Mouse (Mus musculus) forebrain, embryonic 10.5 days (tissue): ENCODE measurements around the gene Rab1b. TPM values are rescaled to one million over a fixed set of nuclear protein-coding genes. Genes with fewer than 3 reads are reported as not detected.

Experiments
- DNase-seq: peaks from one replicate; pipeline ENCODE4 v3.0.0-alpha.2; 2017; ENCODE audit warnings: low spot score; ENCODE audit errors: extremely low spot score
- H3K27ac ChIP-seq: fragments of 300-500 bp; sonication (generic); 2 replicates; pipeline ENCODE4 v1.5.1; 2016; ENCODE audit warnings: mild to moderate bottlenecking
- H3K27me3 ChIP-seq: fragments of 300-500 bp; sonication (generic); 2 replicates; pipeline ENCODE4 v1.6.1; 2016; ENCODE audit warnings: mild to moderate bottlenecking; ENCODE audit not compliant: poor library complexity, severe bottlenecking
- H3K36me3 ChIP-seq: fragments of 300-500 bp; sonication (generic); replicated peaks from 2 replicates; pipeline ENCODE4 v1.6.1; 2016; ENCODE audit warnings: mild to moderate bottlenecking, moderate library complexity
- H3K4me1 ChIP-seq: fragments of 300-500 bp; sonication (generic); 2 replicates; pipeline ENCODE4 v1.6.1; 2016
- H3K4me3 ChIP-seq: fragments of 300-500 bp; sonication (generic); 2 replicates; pipeline ENCODE4 v1.5.1; 2016; ENCODE audit warnings: mild to moderate bottlenecking, moderate library complexity
- H3K9me3 ChIP-seq: fragments of 300-500 bp; sonication (generic); 2 replicates; pipeline ENCODE4 v1.6.1; 2016; ENCODE audit warnings: mild to moderate bottlenecking, moderate library complexity
- WGBS: fragments of 180-500 bp; shearing (Covaris S2); methylation state at CpG from one replicate; pipeline ENCODE4 v1.1.7; 2016; 5-methylcytosine and 5-hydroxymethylcytosine counted together
- polyA plus RNA-seq: library from polyadenylated mRNA; unstranded; fragments of >200 nt; fragmentation: Nextera tagmentation; extraction: Ambion mirVana; gene quantifications from 2 replicates; pipeline ENCODE4 v1.2.1, GENCODE M21; 2016

The Rab1b gene
- polyA plus RNA-seq, 1 experiment from 2014 or later: 253 TPM

- H3K4me1 ChIP-seq: peaks cover 13% of the 10 kb centered on the region
- H3K9me3 ChIP-seq: no peaks in the 10 kb centered on the region
- no peak overlapping the region for H3K4me3 ChIP-seq
- H3K27ac ChIP-seq: no peak overlapping the region
- H3K27me3 ChIP-seq: peaks cover 76% of the 10 kb centered on the region
- DNase-seq: no peak
- no peaks in the 10 kb centered on the region for H3K36me3 ChIP-seq
- WGBS: 71% methylated on average over 18 of the region's 18 CpGs
Observed at GRCm38 (mm10) chr19:5082005-5082404, 24.9 kb downstream of the Rab1b start.

DNA sequence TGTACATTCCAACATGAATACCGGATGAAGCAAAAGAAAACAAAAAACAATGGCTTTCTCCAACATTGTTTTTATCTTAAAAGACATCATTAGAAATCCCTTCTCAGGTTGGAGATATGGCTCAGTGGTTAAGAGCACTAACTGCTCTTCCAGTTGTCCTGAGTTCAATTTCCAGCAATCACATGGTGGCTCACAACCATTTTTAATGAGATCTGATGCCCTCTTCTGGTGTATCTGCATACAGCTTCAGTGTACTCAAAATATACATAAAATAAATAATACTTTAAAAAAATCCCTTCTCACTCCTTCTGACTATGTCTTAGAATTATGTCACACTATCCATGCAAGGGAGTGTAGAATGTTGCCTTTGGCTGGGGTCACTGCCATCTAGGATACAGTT is 27.6 kb downstream of the Rab1b start:
- no peaks in the 10 kb centered on the region for H3K9me3 ChIP-seq
- peaks cover 59% of the 10 kb centered on the region for H3K27me3 ChIP-seq
- WGBS: 91% methylated on average over 1 of the region's 1 CpGs
- no peaks in the 10 kb centered on the region for H3K4me1 ChIP-seq
- no peak overlapping the region for H3K4me3 ChIP-seq
- no peaks in the 10 kb centered on the region for H3K36me3 ChIP-seq
- H3K27ac ChIP-seq: no peak overlapping the region
- DNase-seq: no peak

GRCm38 (mm10) chr19:5073518-5073917 is 33.4 kb downstream of the Rab1b start:
- Histone ChIP-seq H3K27ac (no peak overlapping the region), H3K27me3 (peaks cover 50% of the 10 kb centered on the region), H3K4me1 (peaks cover 46% of the 10 kb centered on the region), H3K4me3 (no peak overlapping the region), H3K36me3 (no peaks in the 10 kb centered on the region), H3K9me3 (no peaks in the 10 kb centered on the region)
- 47% methylated on average over 5 of the region's 5 CpGs for WGBS
- DNase-seq: no peak

- peak overlapping the region; percentile 61 for H3K4me3 ChIP-seq
- peaks cover 51% of the 10 kb centered on the region for H3K4me1 ChIP-seq
- no peaks in the 10 kb centered on the region for H3K9me3 ChIP-seq
- H3K36me3 ChIP-seq: no peaks in the 10 kb centered on the region
- peaks cover 55% of the 10 kb centered on the region for H3K27me3 ChIP-seq
- peak; percentile 84 for DNase-seq
- peak overlapping the region; percentile 92 for H3K27ac ChIP-seq
- WGBS: under 1% methylated on average over 15 of the region's 15 CpGs
Observed at GRCm38 (mm10) chr19:5073028-5073427, 33.8 kb downstream of the Rab1b start.

DNA sequence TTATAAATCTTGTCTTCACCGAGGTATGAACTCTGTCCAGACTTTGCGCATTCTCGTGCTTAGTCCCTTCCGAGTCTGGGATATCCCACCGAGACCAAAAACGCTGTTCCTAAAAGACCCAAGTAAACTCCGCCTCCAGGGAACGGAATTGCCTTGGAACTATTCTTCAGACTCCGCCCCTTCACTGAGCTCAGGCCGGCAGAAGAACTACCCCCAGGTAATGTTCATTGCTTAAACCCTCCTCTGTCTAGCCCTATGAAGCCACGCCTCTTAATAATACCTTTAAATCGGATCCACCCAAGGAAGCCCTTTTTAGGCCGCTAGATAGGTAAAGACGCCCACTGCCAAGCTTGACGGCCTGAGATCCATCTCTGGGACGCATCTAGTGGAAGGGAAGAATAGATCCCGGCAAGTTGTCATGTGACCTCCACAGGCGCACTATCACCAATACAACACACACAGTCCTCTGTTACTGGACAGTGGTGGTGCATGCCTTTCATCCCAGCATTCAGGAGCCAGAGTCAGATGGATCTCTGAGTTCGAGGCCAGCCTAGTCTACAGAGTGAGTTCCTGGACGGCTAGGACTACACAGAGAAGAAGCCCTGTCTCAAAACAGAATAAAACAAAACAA is 34.4 kb downstream of the Rab1b start:
- Histone ChIP-seq H3K36me3 (no peaks in the 10 kb centered on the region), H3K27ac (peak overlapping the region; percentile 92), H3K4me1 (peaks cover 56% of the 10 kb centered on the region), H3K9me3 (no peaks in the 10 kb centered on the region), H3K4me3 (peak overlapping the region; percentile 61), H3K27me3 (peaks cover 60% of the 10 kb centered on the region)
- DNase-seq: peak; percentile 57
- WGBS: 1% methylated on average over 20 of the region's 20 CpGs

DNA sequence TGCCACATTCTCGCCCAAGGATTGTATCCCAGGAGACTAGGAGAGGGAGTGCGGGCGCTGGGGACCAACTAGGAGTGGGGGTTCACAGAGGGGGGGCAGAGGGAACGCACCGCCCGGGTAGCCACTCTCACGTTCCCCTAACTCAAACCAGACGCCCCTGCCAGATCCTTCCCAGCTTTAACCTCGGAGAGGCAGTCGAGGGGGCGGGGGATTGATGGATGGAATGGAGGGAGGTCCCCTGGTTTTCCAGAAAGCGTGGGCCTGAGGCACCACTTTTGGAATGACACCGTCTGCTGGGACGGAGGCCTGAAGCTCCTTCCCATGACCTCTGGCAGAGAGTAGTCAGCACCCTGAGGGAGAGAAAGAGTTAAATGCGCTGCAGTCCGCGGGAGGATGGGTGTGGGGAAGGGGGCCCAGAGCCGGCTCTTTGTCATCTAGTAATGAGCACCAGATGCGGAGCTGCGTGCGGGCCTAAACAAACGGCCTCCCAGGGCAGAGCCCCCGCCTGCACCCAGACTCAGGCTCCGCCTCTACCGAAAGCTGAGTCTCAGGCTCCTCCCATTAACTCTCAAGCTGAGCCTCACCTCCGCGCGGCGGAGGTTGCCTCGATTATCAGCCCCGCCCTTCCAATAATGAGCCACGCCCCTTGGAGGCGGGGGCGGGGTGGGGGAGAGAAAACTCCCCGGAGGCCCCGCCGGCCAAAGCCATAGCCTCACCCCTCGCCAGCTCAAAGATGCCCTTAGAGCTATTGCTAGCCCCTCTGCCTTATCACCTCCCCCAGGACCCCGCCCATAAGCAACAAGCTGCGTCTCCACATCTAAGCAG is 35.1 kb downstream of the Rab1b start:
- WGBS: under 1% methylated on average over 40 of the region's 40 CpGs
- peak; percentile 89 for DNase-seq
- H3K9me3 ChIP-seq: no peaks in the 10 kb centered on the region
- H3K4me1 ChIP-seq: peaks cover 64% of the 10 kb centered on the region
- H3K36me3 ChIP-seq: no peaks in the 10 kb centered on the region
- peak overlapping the region; percentile 61 for H3K4me3 ChIP-seq
- peaks cover 68% of the 10 kb centered on the region for H3K27me3 ChIP-seq
- H3K27ac ChIP-seq: peak overlapping the region; percentile 92

GRCm38 (mm10) chr19:5071077-5071476 is 35.8 kb downstream of the Rab1b start:
- Histone ChIP-seq H3K4me1 (peaks cover 66% of the 10 kb centered on the region), H3K4me3 (peak overlapping the region; percentile 61), H3K27ac (peak overlapping the region; percentile 92), H3K9me3 (no peaks in the 10 kb centered on the region), H3K36me3 (no peaks in the 10 kb centered on the region), H3K27me3 (peaks cover 75% of the 10 kb centered on the region)
- DNase-seq: no peak
- WGBS: 5% methylated on average over 11 of the region's 11 CpGs

DNA sequence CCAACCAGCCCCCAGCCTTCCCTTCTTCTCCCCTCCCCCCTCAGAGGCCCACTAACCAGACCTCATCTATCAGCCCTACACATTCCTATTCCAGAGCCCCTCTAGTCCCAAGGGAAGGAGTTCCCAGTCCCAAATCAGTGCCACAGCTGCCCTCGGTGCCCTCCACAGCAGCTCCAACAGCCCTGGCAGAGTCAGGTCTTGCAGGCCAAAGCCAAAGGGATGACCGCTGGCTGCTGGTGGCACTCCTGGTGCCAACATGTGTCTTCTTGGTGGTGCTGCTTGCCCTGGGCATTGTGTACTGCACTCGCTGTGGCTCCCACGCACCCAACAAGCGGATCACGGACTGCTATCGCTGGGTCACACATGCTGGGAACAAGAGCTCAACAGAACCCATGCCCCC is 36.9 kb downstream of the Rab1b start:
- H3K27me3 ChIP-seq: peaks cover 81% of the 10 kb centered on the region
- no peaks in the 10 kb centered on the region for H3K9me3 ChIP-seq
- H3K4me1 ChIP-seq: peaks cover 69% of the 10 kb centered on the region
- H3K4me3 ChIP-seq: peak overlapping the region; percentile 61
- H3K36me3 ChIP-seq: no peaks in the 10 kb centered on the region
- peak overlapping the region; percentile 92 for H3K27ac ChIP-seq
- DNase-seq: no peak
- 84% methylated on average over 7 of the region's 7 CpGs for WGBS

DNA sequence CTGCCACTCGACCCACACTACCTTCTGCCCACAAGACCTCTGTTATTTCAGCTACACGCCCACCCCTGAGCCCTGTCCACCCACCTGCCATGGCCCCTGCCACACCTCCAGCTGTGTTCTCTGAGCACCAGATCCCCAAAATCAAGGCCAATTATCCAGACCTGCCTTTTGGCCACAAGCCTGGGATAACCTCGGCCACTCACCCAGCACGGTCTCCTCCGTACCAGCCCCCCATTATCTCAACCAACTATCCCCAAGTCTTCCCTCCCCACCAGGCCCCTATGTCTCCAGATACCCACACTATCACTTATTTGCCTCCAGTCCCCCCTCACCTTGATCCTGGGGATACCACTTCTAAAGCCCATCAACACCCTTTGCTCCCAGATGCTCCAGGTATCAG is 37.4 kb downstream of the Rab1b start:
- Histone ChIP-seq H3K27ac (peak overlapping the region; percentile 92; the same call in 1 of the 2 replicates), H3K27me3 (peaks cover 78% of the 10 kb centered on the region), H3K36me3 (no peaks in the 10 kb centered on the region), H3K4me1 (peaks cover 73% of the 10 kb centered on the region), H3K9me3 (no peaks in the 10 kb centered on the region), H3K4me3 (peak overlapping the region; percentile 61; the same call in 1 of the 2 replicates)
- 90% methylated on average over 5 of the region's 5 CpGs for WGBS
- no peak for DNase-seq

GRCm38 (mm10) chr19:5068570-5069234 is 38.2 kb downstream of the Rab1b start:
- H3K27ac ChIP-seq: peak overlapping the region; percentile 92

DNA sequence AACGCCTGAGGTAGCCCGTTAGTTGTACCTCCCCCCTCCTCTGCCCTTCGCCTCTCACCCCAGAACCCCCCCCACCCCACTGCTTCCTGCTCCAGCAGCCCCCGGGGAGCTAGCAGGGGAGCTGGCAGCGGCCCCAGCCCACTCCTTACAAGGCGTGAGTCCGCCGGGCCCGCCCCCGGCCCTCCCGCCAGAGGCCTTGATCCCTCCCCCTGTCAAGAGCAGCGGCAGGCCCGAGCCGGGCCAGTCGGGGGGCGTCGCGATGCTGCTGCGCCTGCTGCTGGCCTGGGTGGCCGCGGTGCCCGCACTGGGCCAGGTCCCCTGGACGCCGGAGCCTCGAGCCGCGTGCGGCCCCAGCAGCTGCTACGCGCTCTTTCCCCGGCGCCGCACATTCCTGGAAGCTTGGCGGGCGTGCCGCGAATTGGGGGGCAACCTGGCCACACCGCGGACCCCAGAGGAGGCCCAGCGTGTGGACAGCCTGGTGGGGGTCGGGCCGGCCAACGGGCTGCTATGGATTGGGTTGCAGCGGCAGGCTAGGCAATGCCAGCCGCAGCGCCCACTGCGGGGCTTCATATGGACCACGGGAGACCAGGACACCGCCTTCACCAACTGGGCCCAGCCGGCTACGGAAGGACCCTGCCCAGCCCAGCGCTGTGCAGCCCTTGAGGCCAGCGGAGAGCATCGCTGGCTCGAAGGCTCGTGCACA is 38.9 kb downstream of the Rab1b start, which contains the start of gene Cd248:
Gene Cd248, plus strand, starts transcription at position 212 of the 703 bp plus-strand sequence.
- peaks cover 71% of the 10 kb centered on the region for H3K27me3 ChIP-seq
- no peaks in the 10 kb centered on the region for H3K36me3 ChIP-seq
- peak within 1 kb of the TSS; percentile 61 for H3K4me3 ChIP-seq
- H3K27ac ChIP-seq: peak within 1 kb of the TSS; percentile 92
- WGBS: 2% methylated on average over 56 of the region's 56 CpGs
- H3K9me3 ChIP-seq: no peaks in the 10 kb centered on the region
- peak; percentile 59 for DNase-seq
- peaks cover 72% of the 10 kb centered on the region for H3K4me1 ChIP-seq

More at GRCm38 (mm10) chr19:5068570-5069234, 38.2 kb downstream of the Rab1b start:
- H3K36me3 ChIP-seq: no peaks in the 10 kb centered on the region
- H3K4me1 ChIP-seq: peaks cover 73% of the 10 kb centered on the region
- no peak for DNase-seq
- 49% methylated on average over 21 of the region's 21 CpGs for WGBS
- no peaks in the 10 kb centered on the region for H3K9me3 ChIP-seq
- H3K4me3 ChIP-seq: peak overlapping the region; percentile 61
- H3K27me3 ChIP-seq: peaks cover 72% of the 10 kb centered on the region
